In the genomic region with DNA sequence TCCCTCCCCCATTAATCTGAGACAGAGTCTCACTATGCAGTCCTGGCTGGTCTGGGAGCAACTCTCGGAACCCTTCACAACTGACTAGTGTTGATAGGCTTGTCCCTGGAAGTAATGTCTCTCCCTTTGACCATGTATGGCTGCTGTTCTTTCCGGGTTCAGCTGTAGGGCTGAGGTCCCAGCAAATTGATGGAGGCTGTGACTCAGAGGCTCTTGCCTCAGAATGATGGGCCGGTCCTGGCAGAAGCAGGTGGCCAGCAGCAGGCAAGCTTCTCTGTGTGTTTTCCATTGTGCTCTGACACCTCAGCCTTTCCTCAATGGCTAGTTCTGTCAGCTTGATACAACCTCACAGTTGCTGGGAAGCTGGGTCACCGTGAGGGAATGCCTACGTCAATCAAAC, we compare ENCODE assay signal across 21 mouse cellular contexts. TPM values are rescaled to one million over a fixed set of nuclear protein-coding genes. Genes with fewer than 3 reads are reported as not detected.
A peak's percentile ranks its signal among the peaks of the same experiment; 100 is the strongest.
DNase-seq lines count a peak whose midpoint lies in the region; ATAC-seq and TF ChIP-seq lines count a peak whose summit lies in the region.
"Had no signal": no experiment of that assay in that cellular context is flagged by ENCODE, and none has a peak within 500 bp of the region (broad histone marks: within the 10 kb centered on the region; RNA-seq: fewer than 3 reads in every experiment).

No protein-coding gene starts in this region.

- intact Hi-C loops in left cerebral cortex, postnatal 10 days (cut with DNase I), result no loop called here

- no peak for TF ChIP-seq EP300 in lung, postnatal 0 days (IDR thresholded peaks at IDR 0.05)

- WGBS in lung, postnatal 0 days, result 67% methylated on average over 5 of the region's 5 CpGs

- H3K4me3 ChIP-seq in lung, postnatal 0 days (ENCODE audit: low read depth, low read length), result no peak overlapping the region
- H3K4me3 ChIP-seq: gastrocnemius, adult 2 months; layer of hippocampus, adult 2 months had no signal

- peaks cover 3% of the 10 kb centered on the region; the same call in 1 of the 2 replicates for H3K4me1 ChIP-seq in lung, postnatal 0 days (ENCODE audit: insufficient read depth, low read depth, low read length)

- DNase-seq in adrenal gland, adult 2 months, result peak; percentile 62
- no peak for DNase-seq in adrenal gland, adult 18-20 months (ENCODE audit: low spot score in 2 of 2)
- DNase-seq in lung, postnatal 0 days (ENCODE audit: low spot score), result no peak
- DNase-seq in lung, postnatal 4 days, result no peak
- no peak for DNase-seq in cerebellum, adult 9-11 months
- no peak for DNase-seq in left cerebral cortex, postnatal 10 days (ENCODE audit: extremely low spot score in 1 of 2, low spot score in 2 of 2)
- DNase-seq: cerebellum, adult 8-10 months; gastrocnemius, adult 2 months; heart, postnatal 14 days; kidney, postnatal 25 days; right cerebral cortex, postnatal 25 days; thymus, postnatal 25 days had no signal

- H3K27me3 ChIP-seq in lung, postnatal 0 days (replicated peaks; ENCODE audit: insufficient read depth, low read length), result no peaks in the 10 kb centered on the region

- no peak overlapping the region for H3K27ac ChIP-seq in lung, postnatal 0 days (ENCODE audit: low read length)
- H3K27ac ChIP-seq: gastrocnemius, adult 2 months; hindbrain, postnatal 0 days; layer of hippocampus, adult 2 months; liver, embryonic 14.5 days had no signal

- H3K9me3 ChIP-seq in lung, postnatal 0 days (ENCODE audit: low read length), result no peaks in the 10 kb centered on the region

- H3K4me2 ChIP-seq in lung, postnatal 0 days (replicated peaks; ENCODE audit: low read depth, low read length), result no peak overlapping the region
- H3K4me2 ChIP-seq: heart, embryonic 11.5 days; midbrain, embryonic 11.5 days had no signal

- peak; percentile 28; the same call in 1 of the 2 replicates for ATAC-seq in lung, postnatal 0 days
- ATAC-seq in monocyte, adult 5-6 weeks (replicated peaks; ENCODE audit: insufficient number of reproducible peaks, low FRiP score, low TSS enrichment, poor library complexity, severe bottlenecking), result peak; percentile 51
- ATAC-seq: CD4-positive, CD25-positive, alpha-beta regulatory T cell, adult 4 months; forebrain, embryonic 14.5 days; hindbrain, postnatal 0 days; intestine, postnatal 0 days had no signal

- no peak for TF ChIP-seq CTCF in lung, postnatal 0 days (IDR thresholded peaks at IDR 0.05)

- no peaks in the 10 kb centered on the region for H3K36me3 ChIP-seq in lung, postnatal 0 days (ENCODE audit: insufficient read depth, low read length)

- no peak overlapping the region for H3K9ac ChIP-seq in lung, postnatal 0 days (replicated peaks; ENCODE audit: low read depth)
- H3K9ac ChIP-seq: liver, embryonic 14.5 days had no signal

RNA-seq across cellular contexts. Expression of a gene that starts 6.3 kb away (rescaled TPM):
- 10 to 100 TPM; 10.3 to 16.6 TPM for total RNA-seq in adrenal gland, adult 2 months (2021)
- polyA plus RNA-seq in adrenal gland, adult 2 months (2012; rRNA removed), result 0.64 and 0.70 TPM in 2 replicates
- total RNA-seq in adrenal gland, adult 18-20 months (2021), result 10 to 100 TPM; 10.4 to 10.8 TPM
- polyA plus RNA-seq in lung, postnatal 0 days (2015; fragmentation: Nextera tagmentation; extraction: Ambion mirVana), result 6.1 and 6.2 TPM in 2 replicates
- 1.1 to 3.1 TPM (median 1.6 TPM) in 3 replicates for total RNA-seq in monocyte, adult 5-6 weeks (2017)
- 1 to 10 TPM; 3.4 to 4.7 TPM for total RNA-seq in left cerebral cortex, postnatal 10 days (2021)

RNA-seq across cellular contexts. Expression of a gene that starts 14.9 kb away (rescaled TPM):
- total RNA-seq in adrenal gland, adult 2 months (2021), result 10 to 100 TPM; 60.0 to 62.2 TPM
- 27.4 and 34.4 TPM in 2 replicates for polyA plus RNA-seq in adrenal gland, adult 2 months (2012; rRNA removed)
- total RNA-seq in adrenal gland, adult 18-20 months (2021), result 10 to 100 TPM; 60.2 to 73.8 TPM
- polyA plus RNA-seq in lung, postnatal 0 days (2015; fragmentation: Nextera tagmentation; extraction: Ambion mirVana), result 160 and 169 TPM in 2 replicates
- 44.6 to 80.4 TPM (median 63.0 TPM) in 3 replicates for total RNA-seq in monocyte, adult 5-6 weeks (2017)
- 10 to 100 TPM; 92.3 to 95.0 TPM for total RNA-seq in left cerebral cortex, postnatal 10 days (2021)

RNA-seq across cellular contexts. Expression of a gene that starts 34.2 kb away (rescaled TPM):
- total RNA-seq in adrenal gland, adult 2 months (2021), result 100 to 1,000 TPM; 112 to 114 TPM
- 15.8 and 22.5 TPM in 2 replicates for polyA plus RNA-seq in adrenal gland, adult 2 months (2012; rRNA removed)
- total RNA-seq in adrenal gland, adult 18-20 months (2021), result 100 to 1,000 TPM in 1 of 2 experiments, 10 to 100 TPM in 1; 86.9 to 108 TPM
- polyA plus RNA-seq in lung, postnatal 0 days (2015; fragmentation: Nextera tagmentation; extraction: Ambion mirVana), result 27.3 and 30.9 TPM in 2 replicates
- total RNA-seq in monocyte, adult 5-6 weeks (2017), result 45.6 to 47.6 TPM (median 47.0 TPM) in 3 replicates
- 10 to 100 TPM; 45.3 to 58.8 TPM for total RNA-seq in left cerebral cortex, postnatal 10 days (2021)

RNA-seq across cellular contexts. Expression of a gene that starts 34.8 kb away (rescaled TPM):
- total RNA-seq in adrenal gland, adult 2 months (2021), result 100 to 1,000 TPM; 190 to 239 TPM
- polyA plus RNA-seq in adrenal gland, adult 2 months (2012; rRNA removed), result 104 and 109 TPM in 2 replicates
- 100 to 1,000 TPM; 215 to 253 TPM for total RNA-seq in adrenal gland, adult 18-20 months (2021)
- polyA plus RNA-seq in lung, postnatal 0 days (2015; fragmentation: Nextera tagmentation; extraction: Ambion mirVana), result 132 and 143 TPM in 2 replicates
- total RNA-seq in monocyte, adult 5-6 weeks (2017), result 374 to 473 TPM (median 406 TPM) in 3 replicates
- total RNA-seq in left cerebral cortex, postnatal 10 days (2021), result 100 to 1,000 TPM; 211 to 212 TPM
